In genomic region chr16:91372577-91373472, GRCm38 (mm10) we compare ENCODE assay signal across 8 mouse cellular contexts. TPM values are rescaled to one million over a fixed set of nuclear protein-coding genes. Genes with fewer than 3 reads are reported as not detected.
DNase-seq lines count a peak whose midpoint lies in the region; ATAC-seq lines count a peak whose summit lies in the region.

Ifnar2 (plus strand) TSS chr16:91372783.

- H3K27me3 ChIP-seq in hindbrain, embryonic 11.5 days (ENCODE audit: control insufficient read depth, insufficient read depth, low read length) = no peaks in the 10 kb centered on the region

- DNase-seq in MN1 (ENCODE audit: low spot score) = peak; percentile 75
- DNase-seq in cerebellum, adult 9-10 months = peak; percentile 76
- peak; percentile 60 to 78 for DNase-seq in frontal cortex, postnatal 10 days (ENCODE audit: low spot score in 2 of 2)
- peak; percentile 78 for DNase-seq in hindbrain, embryonic 11.5 days (ENCODE audit: low spot score)
- peak; percentile 64 to 74 for DNase-seq in layer of hippocampus, postnatal 25 days (ENCODE audit: extremely low spot score in 1 of 2, low spot score in 1 of 2)
- peak; percentile 84 for DNase-seq in lung, postnatal 14 days
- peak; percentile 79 for DNase-seq in retina, embryonic 14.5 days (ENCODE audit: low spot score)
- DNase-seq in thymus, postnatal 36 days = peak; percentile 77 to 80

- H3K27ac ChIP-seq in hindbrain, embryonic 11.5 days (ENCODE audit: low read depth, low read length) = peak within 1 kb of the TSS; percentile 86

- peak within 1 kb of the TSS; percentile 74 for H3K4me2 ChIP-seq in hindbrain, embryonic 11.5 days (replicated peaks; ENCODE audit: low read depth, low read length)

- 0% methylated on average over 60 of the region's 62 CpGs for WGBS in hindbrain, embryonic 11.5 days

- H3K9me3 ChIP-seq in hindbrain, embryonic 11.5 days (ENCODE audit: control insufficient read depth, low read length) = no peaks in the 10 kb centered on the region

- H3K36me3 ChIP-seq in hindbrain, embryonic 11.5 days (ENCODE audit: control insufficient read depth, insufficient read depth, low read length) = no peaks in the 10 kb centered on the region

- ATAC-seq in hindbrain, embryonic 11.5 days (ENCODE audit: low FRiP score) = peak; percentile 92

- H3K4me3 ChIP-seq in hindbrain, embryonic 11.5 days (ENCODE audit: low read depth, low read length) = peak within 1 kb of the TSS; percentile 87

- H3K9ac ChIP-seq in hindbrain, embryonic 11.5 days (ENCODE audit: low read depth, low read length) = peak within 1 kb of the TSS; percentile 97

- 0 out of 2 replicates have a peak, but pooled peaks cover 2% of the 10 kb centered on the region for H3K4me1 ChIP-seq in hindbrain, embryonic 11.5 days (replicated peaks; ENCODE audit: control insufficient read depth, insufficient read depth, low read length)

RNA-seq across cellular contexts. Expression of gene Ifnar2, which starts in this region (rescaled TPM):
- 33.4 and 35.4 TPM in 2 replicates for polyA plus RNA-seq in hindbrain, embryonic 11.5 days (2014; fragmentation: Nextera tagmentation; extraction: Ambion mirVana)
- 10 to 100 TPM; 23.8 TPM for total RNA-seq in layer of hippocampus, postnatal 25 days (2021)

Comparison
In these comparisons a context has a peak if more than half of its experiments do, and no peak if none do; other contexts are left out.
1. Peak in every context shown above with its lines: DNase-seq, ATAC-seq, H3K4me3 ChIP-seq and H3K27ac ChIP-seq.